Mouse (Mus musculus): ENCODE results near the gene Insl3. TPM values are rescaled to one million over a fixed set of nuclear protein-coding genes. Genes with fewer than 3 reads are reported as not detected.
A peak's percentile ranks its signal among the peaks of the same experiment; 100 is the strongest.
"Not testable (repeated sequence)": the region's sequence is repeated elsewhere in the genome, so short reads cannot be mapped to it uniquely, and the experiment has no call there.

Gene Insl3
- polyA plus RNA-seq, 1 experiment from 2014 or later, result 1.7 TPM

- WGBS, result 15% methylated on average over 68 of the region's 68 CpGs
- H3K9me3 ChIP-seq (replicated peaks), result no peaks in the 10 kb centered on the region
- 0 out of 2 replicates have a peak, but pooled peaks have one; percentile 19 for ATAC-seq (replicated peaks; ENCODE audit: insufficient number of reproducible peaks, insufficient read depth, low FRiP score, low read depth)
- H3K27me3 ChIP-seq, result peaks cover 82% of the 10 kb centered on the region
- H3K4me1 ChIP-seq (replicated peaks), result peaks cover 12% of the 10 kb centered on the region
- H3K4me2 ChIP-seq, result peak overlapping the region; percentile 46
- no peaks in the 10 kb centered on the region for H3K36me3 ChIP-seq
- H3K27ac ChIP-seq, result no peak overlapping the region
- H3K9ac ChIP-seq, result no peak overlapping the region
- H3K4me3 ChIP-seq, result peak overlapping the region; percentile 21
Observed at GRCm38 (mm10) chr8:71693166-71694041, 4.4 kb downstream of the Insl3 start.

DNA sequence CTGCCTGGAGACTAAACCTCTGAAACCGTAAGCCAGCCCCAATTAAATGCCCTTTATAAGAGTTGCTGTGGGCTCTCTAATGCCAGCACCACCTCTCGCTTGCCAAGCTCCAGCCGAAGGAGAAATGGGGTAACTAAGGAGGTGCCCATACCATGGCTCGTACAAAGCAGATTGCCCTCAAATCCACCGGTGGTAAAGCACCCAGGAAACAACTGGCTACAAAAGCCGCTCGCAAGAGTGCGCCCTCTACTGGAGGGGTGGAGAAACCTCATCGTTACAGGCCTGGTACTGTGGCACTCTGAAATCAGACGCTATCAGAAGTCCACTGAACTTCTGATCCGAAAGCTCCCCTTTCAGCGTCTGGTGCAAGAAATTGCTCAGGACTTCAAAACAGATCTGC is 6.4 kb downstream of the Insl3 start:
- 60% methylated on average over 12 of the region's 12 CpGs for WGBS
- ATAC-seq (replicated peaks; ENCODE audit: insufficient number of reproducible peaks, insufficient read depth, low FRiP score, low read depth), result not testable (repeated sequence)

GRCm38 (mm10) chr8:71700493-71701269 is 11.7 kb downstream of the Insl3 start:
- H3K27ac ChIP-seq, result no peak overlapping the region
- 0 out of 2 replicates have a peak overlapping the region, but pooled peaks have one; percentile 22 for H3K9ac ChIP-seq
- H3K27me3 ChIP-seq, result peaks cover 71% of the 10 kb centered on the region
- H3K4me3 ChIP-seq, result peak overlapping the region; percentile 43
- 6% methylated on average over 29 of the region's 29 CpGs for WGBS
- peak overlapping the region; percentile 66 for H3K4me2 ChIP-seq
- no peaks in the 10 kb centered on the region for H3K9me3 ChIP-seq (replicated peaks)
- ATAC-seq (replicated peaks; ENCODE audit: insufficient number of reproducible peaks, insufficient read depth, low FRiP score, low read depth), result no peak
- H3K36me3 ChIP-seq, result no peaks in the 10 kb centered on the region
- H3K4me1 ChIP-seq (replicated peaks), result peaks cover 11% of the 10 kb centered on the region

More for the DNA sequence above, 6.4 kb downstream of the Insl3 start:
- not testable (repeated sequence) for H3K4me3 ChIP-seq; H3K36me3 ChIP-seq; H3K27ac ChIP-seq; H3K9ac ChIP-seq; H3K9me3 ChIP-seq (replicated peaks); H3K4me2 ChIP-seq
- Histone ChIP-seq H3K4me1 (replicated peaks) (peaks cover 14% of the 10 kb centered on the region), H3K27me3 (peaks cover 78% of the 10 kb centered on the region)

- H3K9me3 ChIP-seq (replicated peaks), result no peaks in the 10 kb centered on the region
- H3K27me3 ChIP-seq, result peaks cover 67% of the 10 kb centered on the region
- no peak within 1 kb of the TSS for H3K27ac ChIP-seq
- ATAC-seq (replicated peaks; ENCODE audit: insufficient number of reproducible peaks, insufficient read depth, low FRiP score, low read depth), result no peak
- H3K36me3 ChIP-seq, result no peaks in the 10 kb centered on the region
- peak within 1 kb of the TSS; percentile 22; the same call in 1 of the 2 replicates for H3K9ac ChIP-seq
- H3K4me2 ChIP-seq, result peak within 1 kb of the TSS; percentile 66
- WGBS, result 12% methylated on average over 34 of the region's 34 CpGs
- peaks cover 11% of the 10 kb centered on the region for H3K4me1 ChIP-seq (replicated peaks)
- peak within 1 kb of the TSS; percentile 43 for H3K4me3 ChIP-seq
Observed at GRCm38 (mm10) chr8:71701414-71702086, 12.5 kb downstream of the Insl3 start, which contains the start of gene B3gnt3. TSS of gene B3gnt3 (minus strand) at chr8:71701789.

- 28% methylated on average over 4 of the region's 4 CpGs for WGBS
- H3K27me3 ChIP-seq, result peaks cover 63% of the 10 kb centered on the region
- ATAC-seq (replicated peaks; ENCODE audit: insufficient number of reproducible peaks, insufficient read depth, low FRiP score, low read depth), result no peak
- H3K36me3 ChIP-seq, result no peaks in the 10 kb centered on the region
- H3K4me3 ChIP-seq, result no peak overlapping the region
- H3K9me3 ChIP-seq (replicated peaks), result no peaks in the 10 kb centered on the region
- peaks cover 11% of the 10 kb centered on the region for H3K4me1 ChIP-seq (replicated peaks)
- H3K4me2 ChIP-seq, result peak overlapping the region; percentile 66; the same call in 1 of the 2 replicates
- no peak overlapping the region for H3K9ac ChIP-seq
- no peak overlapping the region for H3K27ac ChIP-seq
Observed at GRCm38 (mm10) chr8:71702087-71702432, 13.0 kb downstream of the Insl3 start.

- Histone ChIP-seq H3K9ac (no peak overlapping the region), H3K36me3 (no peaks in the 10 kb centered on the region), H3K4me1 (replicated peaks) (peaks cover 11% of the 10 kb centered on the region), H3K9me3 (replicated peaks) (no peaks in the 10 kb centered on the region), H3K4me2 (no peak overlapping the region), H3K27ac (no peak overlapping the region), H3K27me3 (peaks cover 70% of the 10 kb centered on the region), H3K4me3 (no peak overlapping the region)
- 68% methylated on average over 3 of the region's 3 CpGs for WGBS
- ATAC-seq (replicated peaks; ENCODE audit: insufficient number of reproducible peaks, insufficient read depth, low FRiP score, low read depth), result no peak
Observed at GRCm38 (mm10) chr8:71702923-71703322, 13.9 kb downstream of the Insl3 start.

DNA sequence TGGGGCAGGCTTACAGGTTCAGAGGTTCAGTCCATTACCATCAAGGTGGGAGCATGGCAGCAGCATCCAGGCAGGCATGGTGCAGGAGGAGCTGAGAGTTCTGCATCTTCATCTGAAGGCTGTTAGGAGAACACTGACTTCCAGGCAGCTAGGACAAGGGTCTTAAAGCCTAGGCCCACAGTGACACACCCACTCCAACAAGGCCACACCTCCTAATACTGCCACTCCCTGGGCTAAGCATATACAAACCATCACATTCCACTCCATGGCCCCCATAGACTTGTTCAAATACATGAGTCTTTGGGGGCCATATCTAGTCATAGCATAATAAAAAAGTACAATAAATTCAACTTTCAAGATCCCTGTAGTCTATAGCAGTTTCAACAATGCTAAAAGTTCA is 14.4 kb downstream of the Insl3 start:
- H3K9me3 ChIP-seq (replicated peaks); H3K9ac ChIP-seq; H3K36me3 ChIP-seq; H3K4me3 ChIP-seq; H3K4me2 ChIP-seq; ATAC-seq (replicated peaks; ENCODE audit: insufficient number of reproducible peaks, insufficient read depth, low FRiP score, low read depth); H3K27ac ChIP-seq: not testable (repeated sequence)
- peaks cover 11% of the 10 kb centered on the region for H3K4me1 ChIP-seq (replicated peaks)
- H3K27me3 ChIP-seq, result peaks cover 75% of the 10 kb centered on the region

DNA sequence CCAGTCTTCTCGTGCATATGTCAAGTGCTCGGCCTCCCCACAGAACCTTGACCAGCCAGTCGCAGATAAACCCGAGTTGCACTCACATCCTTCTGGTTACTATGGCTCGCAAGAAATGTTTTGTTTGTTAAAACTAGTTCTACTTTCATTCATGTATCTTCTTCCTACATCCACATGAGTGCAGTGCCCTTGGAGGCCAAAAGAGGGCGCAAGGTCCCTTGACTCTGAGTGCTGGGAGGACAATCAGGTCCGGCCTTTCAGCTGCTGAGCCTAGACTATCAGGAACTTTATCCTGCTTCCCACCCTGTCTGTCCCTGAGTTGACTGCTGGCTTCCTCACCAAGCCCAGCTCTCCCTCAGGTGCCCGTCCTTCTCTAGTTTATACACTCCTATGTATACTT is 18.9 kb downstream of the Insl3 start:
- Histone ChIP-seq H3K36me3 (no peaks in the 10 kb centered on the region), H3K9ac (no peak overlapping the region), H3K9me3 (replicated peaks) (no peaks in the 10 kb centered on the region), H3K4me3 (no peak overlapping the region), H3K27me3 (peaks cover 73% of the 10 kb centered on the region), H3K4me2 (no peak overlapping the region), H3K27ac (no peak overlapping the region), H3K4me1 (replicated peaks) (0 out of 2 replicates have a peak, but pooled peaks cover 6% of the 10 kb centered on the region)
- no peak for ATAC-seq (replicated peaks; ENCODE audit: insufficient number of reproducible peaks, insufficient read depth, low FRiP score, low read depth)
- 32% methylated on average over 8 of the region's 8 CpGs for WGBS

DNA sequence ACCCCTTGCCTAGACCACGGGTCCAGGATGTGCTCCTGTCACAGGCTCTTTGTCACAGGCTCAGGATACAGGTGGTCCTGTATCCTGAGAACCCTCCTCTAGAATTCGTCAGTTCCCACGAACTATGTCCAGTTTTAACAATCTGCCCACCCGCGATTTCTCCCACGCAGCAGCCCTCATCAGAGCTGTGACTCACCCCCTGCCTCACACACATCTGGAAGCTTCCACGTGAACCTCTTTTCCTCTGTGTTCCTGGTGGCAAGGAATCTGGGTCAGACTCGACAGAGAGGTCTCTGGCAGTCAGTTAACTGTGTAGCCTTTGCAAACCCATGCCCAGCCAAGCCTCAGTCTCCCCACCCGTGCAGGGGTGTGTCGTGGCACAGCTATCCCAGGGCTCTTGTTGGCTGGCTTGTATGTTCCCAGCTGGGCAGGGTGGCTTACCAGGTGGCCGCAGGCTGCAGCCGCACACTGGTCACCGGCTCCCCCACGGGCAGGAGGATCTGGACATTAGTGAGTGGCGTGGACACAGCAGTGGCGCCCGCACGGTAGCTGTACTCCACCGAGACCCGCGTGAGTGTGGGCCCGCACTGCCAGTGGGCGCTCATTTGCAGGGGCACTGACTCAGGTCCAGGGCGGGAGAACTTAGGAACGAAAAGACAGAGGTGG is 20.3 kb downstream of the Insl3 start:
- H3K27ac ChIP-seq, result no peak overlapping the region
- H3K4me2 ChIP-seq, result peak overlapping the region; percentile 51
- ATAC-seq (replicated peaks; ENCODE audit: insufficient number of reproducible peaks, insufficient read depth, low FRiP score, low read depth), result no peak
- peaks cover 62% of the 10 kb centered on the region for H3K27me3 ChIP-seq
- 42% methylated on average over 25 of the region's 25 CpGs for WGBS
- H3K4me1 ChIP-seq (replicated peaks), result 0 out of 2 replicates have a peak, but pooled peaks cover 6% of the 10 kb centered on the region
- no peaks in the 10 kb centered on the region for H3K9me3 ChIP-seq (replicated peaks)
- H3K4me3 ChIP-seq, result peak overlapping the region; percentile 21
- H3K36me3 ChIP-seq, result no peaks in the 10 kb centered on the region
- no peak overlapping the region for H3K9ac ChIP-seq

- Histone ChIP-seq H3K4me2 (peak overlapping the region; percentile 51), H3K27ac (no peak overlapping the region), H3K4me1 (replicated peaks) (0 out of 2 replicates have a peak, but pooled peaks cover 6% of the 10 kb centered on the region), H3K9ac (no peak overlapping the region), H3K27me3 (peaks cover 58% of the 10 kb centered on the region), H3K9me3 (replicated peaks) (no peaks in the 10 kb centered on the region), H3K36me3 (no peaks in the 10 kb centered on the region), H3K4me3 (peak overlapping the region; percentile 21)
- ATAC-seq (replicated peaks; ENCODE audit: insufficient number of reproducible peaks, insufficient read depth, low FRiP score, low read depth), result peak; percentile 25
- 20% methylated on average over 25 of the region's 25 CpGs for WGBS
Observed at GRCm38 (mm10) chr8:71709800-71710446, 20.9 kb downstream of the Insl3 start.
